Mouse (Mus musculus): ENCODE results near the gene Arhgap45. TPM values are rescaled to one million over a fixed set of nuclear protein-coding genes. Genes with fewer than 3 reads are reported as not detected.
A peak's percentile ranks its signal among the peaks of the same experiment; 100 is the strongest.

Arhgap45 gene
- polyA plus RNA-seq (2012; rRNA removed) (17.5 and 20.9 TPM in 2 replicates), polyA plus RNA-seq (2014; fragmentation: Nextera tagmentation; extraction: Ambion mirVana) (7.9 and 9.3 TPM in 2 replicates)

DNA sequence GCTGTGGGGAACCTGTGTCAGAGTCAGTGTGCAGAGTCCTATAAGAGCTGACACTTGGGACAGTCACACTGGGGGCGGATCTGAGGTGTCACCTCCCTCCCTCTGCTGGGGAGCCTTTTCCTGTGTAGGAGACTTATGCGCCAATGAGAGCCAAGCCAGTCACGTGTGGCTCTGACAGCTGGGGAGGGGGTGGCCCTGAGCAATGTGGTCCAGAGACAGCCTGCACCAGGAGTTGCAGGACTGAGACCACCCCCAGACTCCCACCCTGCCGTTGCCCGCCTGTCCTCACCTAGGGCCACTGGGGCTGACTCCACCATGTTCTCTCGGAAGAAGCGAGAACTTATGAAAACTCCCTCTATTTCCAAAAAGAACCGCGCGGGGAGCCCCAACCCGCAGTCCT is at the start of gene Arhgap45:
Arhgap45 (plus strand) TSS at position 143 of the 400 bp plus-strand sequence.
- peak within 1 kb of the TSS; percentile 68 for H3K27ac ChIP-seq

GRCm38 (mm10) chr10:79966886-79967400 is 49.5 kb upstream of the Arhgap45 start:
- H3K36me3 ChIP-seq (replicated peaks; ENCODE audit: control insufficient read depth, insufficient read depth, low read depth) = peaks cover 18% of the 10 kb centered on the region
- no peak overlapping the region for H3K4me3 ChIP-seq (ENCODE audit: insufficient read depth in 1 of 2, low read depth in 2 of 2, low read length in 2 of 2)
- no peaks in the 10 kb centered on the region for H3K4me1 ChIP-seq (replicated peaks; ENCODE audit: control insufficient read depth in 2 of 2, insufficient read depth in 2 of 2, low read length in 1 of 2)
- no peak overlapping the region for H3K9ac ChIP-seq (replicated peaks)
- ATAC-seq (ENCODE audit: insufficient read depth) (no peak), DNase-seq (ENCODE audit: low read depth in 3 of 3, low spot score in 3 of 3) (no peak)
- no peaks in the 10 kb centered on the region for H3K9me3 ChIP-seq (ENCODE audit: control insufficient read depth, low read length)
- 77% methylated on average over 5 of the region's 5 CpGs for WGBS (ENCODE audit: insufficient replicate concordance)
- no peak overlapping the region for H3K4me2 ChIP-seq (ENCODE audit: low read depth)
- TF ChIP-seq CTCF (IDR thresholded peaks at IDR 0.05; ENCODE audit: low read depth) (no peak), EP300 (IDR thresholded peaks at IDR 0.05; ENCODE audit: low read depth) (no peak)
- H3K27me3 ChIP-seq (ENCODE audit: control insufficient read depth, insufficient read depth, low read length) = peaks cover 21% of the 10 kb centered on the region
- H3K27ac ChIP-seq = no peak overlapping the region

More for the DNA sequence above, at the start of gene Arhgap45:
- no peaks in the 10 kb centered on the region for H3K27me3 ChIP-seq (ENCODE audit: control insufficient read depth, insufficient read depth, low read length)
- ATAC-seq (ENCODE audit: insufficient read depth) = peak; percentile 73
- H3K36me3 ChIP-seq (replicated peaks; ENCODE audit: control insufficient read depth, insufficient read depth, low read depth) = peaks cover 23% of the 10 kb centered on the region
- peaks cover 18 to 20% of the 10 kb centered on the region in 2 experiments for H3K4me1 ChIP-seq (replicated peaks; ENCODE audit: control insufficient read depth in 2 of 2, insufficient read depth in 2 of 2, low read length in 1 of 2)
- H3K4me3 ChIP-seq (ENCODE audit: insufficient read depth in 1 of 2, low read depth in 2 of 2, low read length in 2 of 2) = peak within 1 kb of the TSS; percentile 51 to 61
- 12% methylated on average over 11 of the region's 11 CpGs for WGBS (ENCODE audit: insufficient replicate concordance)
- DNase-seq (ENCODE audit: low read depth in 3 of 3, low spot score in 3 of 3) = peak; percentile 51 to 70 (median 59)
- peak within 1 kb of the TSS; percentile 77 for H3K9ac ChIP-seq (replicated peaks)
- TF ChIP-seq EP300 (IDR thresholded peaks at IDR 0.05; ENCODE audit: low read depth) (no peak), CTCF (IDR thresholded peaks at IDR 0.05; ENCODE audit: low read depth) (no peak; the same call in 1 of the 2 replicates)
- H3K4me2 ChIP-seq (ENCODE audit: low read depth) = peak within 1 kb of the TSS; percentile 81
- no peaks in the 10 kb centered on the region for H3K9me3 ChIP-seq (ENCODE audit: control insufficient read depth, low read length)

DNA sequence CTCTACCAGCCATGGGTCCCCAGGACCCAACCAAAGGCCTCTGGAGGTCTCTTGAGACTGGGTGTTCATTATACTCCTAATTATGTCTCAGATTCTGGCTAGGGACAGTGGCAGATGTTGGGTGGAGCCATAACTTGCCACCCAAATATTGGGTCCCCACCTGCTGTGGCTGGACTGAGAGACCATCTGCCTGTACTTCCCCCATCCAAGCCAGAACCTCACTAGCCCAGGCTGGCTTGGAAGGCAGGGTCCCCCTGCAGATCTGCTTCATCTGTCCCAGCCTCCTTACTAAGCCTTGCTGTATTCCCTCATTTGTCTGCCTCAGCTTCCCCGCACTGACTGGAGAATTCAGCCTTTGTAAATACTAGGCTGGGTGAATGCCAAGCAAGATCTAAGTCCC is 48.3 kb upstream of the Arhgap45 start:
- 83% methylated on average over 1 of the region's 1 CpGs for WGBS (ENCODE audit: insufficient replicate concordance)
- no peak for ATAC-seq (ENCODE audit: insufficient read depth)
- no peak overlapping the region for H3K27ac ChIP-seq
- no peak overlapping the region for H3K9ac ChIP-seq (replicated peaks)
- no peak overlapping the region for H3K4me3 ChIP-seq (ENCODE audit: insufficient read depth in 1 of 2, low read depth in 2 of 2, low read length in 2 of 2)
- H3K9me3 ChIP-seq (ENCODE audit: control insufficient read depth, low read length) = no peaks in the 10 kb centered on the region
- peaks cover 22% of the 10 kb centered on the region for H3K27me3 ChIP-seq (ENCODE audit: control insufficient read depth, insufficient read depth, low read length)
- TF ChIP-seq EP300 (IDR thresholded peaks at IDR 0.05; ENCODE audit: low read depth) = no peak
- TF ChIP-seq CTCF (IDR thresholded peaks at IDR 0.05; ENCODE audit: low read depth) = no peak
- no peak for DNase-seq (ENCODE audit: low read depth in 3 of 3, low spot score in 3 of 3)
- H3K4me2 ChIP-seq (ENCODE audit: low read depth) = no peak overlapping the region
- H3K4me1 ChIP-seq (replicated peaks; ENCODE audit: control insufficient read depth in 2 of 2, insufficient read depth in 2 of 2, low read length in 1 of 2) = no peaks in the 10 kb centered on the region
- H3K36me3 ChIP-seq (replicated peaks; ENCODE audit: control insufficient read depth, insufficient read depth, low read depth) = peaks cover 18% of the 10 kb centered on the region

GRCm38 (mm10) chr10:79969124-79969568 is 47.3 kb upstream of the Arhgap45 start:
- TF ChIP-seq EP300 (IDR thresholded peaks at IDR 0.05; ENCODE audit: low read depth) = no peak
- no peak for TF ChIP-seq CTCF (IDR thresholded peaks at IDR 0.05; ENCODE audit: low read depth)
- Histone ChIP-seq H3K27me3 (ENCODE audit: control insufficient read depth, insufficient read depth, low read length) (peaks cover 22% of the 10 kb centered on the region), H3K4me1 (replicated peaks; ENCODE audit: control insufficient read depth in 2 of 2, insufficient read depth in 2 of 2, low read length in 1 of 2) (no peaks in the 10 kb centered on the region), H3K27ac (no peak overlapping the region), H3K4me2 (ENCODE audit: low read depth) (no peak overlapping the region), H3K36me3 (replicated peaks; ENCODE audit: control insufficient read depth, insufficient read depth, low read depth) (peaks cover 16% of the 10 kb centered on the region), H3K9me3 (ENCODE audit: control insufficient read depth, low read length) (no peaks in the 10 kb centered on the region), H3K9ac (replicated peaks) (no peak overlapping the region), H3K4me3 (ENCODE audit: insufficient read depth in 1 of 2, low read depth in 2 of 2, low read length in 2 of 2) (no peak overlapping the region)
- no peak for ATAC-seq (ENCODE audit: insufficient read depth)
- no peak for DNase-seq (ENCODE audit: low read depth in 3 of 3, low spot score in 3 of 3)
- WGBS (ENCODE audit: insufficient replicate concordance) = 22% methylated on average over 3 of the region's 3 CpGs

- DNase-seq (ENCODE audit: low read depth in 3 of 3, low spot score in 3 of 3) = no peak
- TF ChIP-seq EP300 (IDR thresholded peaks at IDR 0.05; ENCODE audit: low read depth) (no peak), CTCF (IDR thresholded peaks at IDR 0.05; ENCODE audit: low read depth) (no peak)
- peaks cover 22% of the 10 kb centered on the region for H3K27me3 ChIP-seq (ENCODE audit: control insufficient read depth, insufficient read depth, low read length)
- 8% methylated on average over 47 of the region's 47 CpGs for WGBS (ENCODE audit: insufficient replicate concordance)
- no peak for ATAC-seq (ENCODE audit: insufficient read depth)
- no peaks in the 10 kb centered on the region for H3K4me1 ChIP-seq (replicated peaks; ENCODE audit: control insufficient read depth in 2 of 2, insufficient read depth in 2 of 2, low read length in 1 of 2)
- no peak within 1 kb of the TSS for H3K27ac ChIP-seq
- H3K36me3 ChIP-seq (replicated peaks; ENCODE audit: control insufficient read depth, insufficient read depth, low read depth) = peaks cover 14% of the 10 kb centered on the region
- no peaks in the 10 kb centered on the region for H3K9me3 ChIP-seq (ENCODE audit: control insufficient read depth, low read length)
- no peak within 1 kb of the TSS for H3K9ac ChIP-seq (replicated peaks)
- no peak within 1 kb of the TSS; a peak in 1 of 4 replicates for H3K4me3 ChIP-seq (ENCODE audit: insufficient read depth in 1 of 2, low read depth in 2 of 2, low read length in 2 of 2)
- H3K4me2 ChIP-seq (ENCODE audit: low read depth) = peak within 1 kb of the TSS; percentile 28; the same call in 1 of the 2 replicates
Measured at GRCm38 (mm10) chr10:79970415-79971182, 45.9 kb upstream of the Arhgap45 start, which contains the start of gene Grin3b. Gene Grin3b, plus strand, starts transcription at chr10:79970715.

Measured in liver, embryonic 14.5 days (tissue).